Mouse (Mus musculus) G1E (cell line): Measurements from ENCODE around the gene Melk. TPM values are rescaled to one million over a fixed set of nuclear protein-coding genes. Genes with fewer than 3 reads are reported as not detected.

ENCODE experiments used
- ATAC-seq: 2 replicates; pipeline ENCODE4 v1.8.0; 2016; ENCODE audit warnings: mild to moderate bottlenecking; ENCODE audit not compliant: insufficient number of reproducible peaks, poor library complexity, low FRiP score, severe bottlenecking; ENCODE audit errors: extremely low read depth
- DNase-seq: peaks from one replicate; pipeline ENCODE4 v3.0.0; 2012; ENCODE audit warnings: low spot score
- H3K27me3 ChIP-seq: 2 replicates; pipeline ENCODE4 v1.6.1; 2012; ENCODE audit warnings: mild to moderate bottlenecking, low read length, inconsistent platforms; ENCODE audit not compliant: insufficient read depth
- H3K36me3 ChIP-seq: replicated peaks from 2 replicates; pipeline ENCODE3; 2012; ENCODE audit warnings: mild to moderate bottlenecking, inconsistent platforms
- H3K4me1 ChIP-seq: 2 replicates; pipeline ENCODE4 v1.6.1; 2012; ENCODE audit warnings: low read depth, low read length, inconsistent platforms, mixed read lengths; ENCODE audit not compliant: insufficient read depth
- H3K4me3 ChIP-seq: 2 replicates; pipeline ENCODE4 v1.5.1; 2012; ENCODE audit warnings: low read depth, mild to moderate bottlenecking, inconsistent platforms, low read length, moderate library complexity, mixed read lengths
- H3K9me3 ChIP-seq: replicated peaks from 2 replicates; pipeline ENCODE4 v1.6.1; 2012; ENCODE audit warnings: inconsistent platforms
- CTCF ChIP-seq: IDR thresholded peaks from 2 replicates; pipeline ENCODE4 v1.5.1; 2012; ENCODE audit warnings: low read depth, low read length, inconsistent platforms, mixed read lengths
- GATA1 ChIP-seq: IDR thresholded peaks from 2 replicates; pipeline ENCODE4 v1.6.1; 2012; ENCODE audit warnings: borderline replicate concordance, low read length, inconsistent platforms, mixed read lengths
- GATA2 ChIP-seq: IDR thresholded peaks from 2 replicates; pipeline ENCODE4 v1.6.1; 2012; ENCODE audit warnings: low read depth, low read length, inconsistent platforms, borderline replicate concordance
- POLR2AphosphoS5 ChIP-seq: IDR thresholded peaks from 2 replicates; pipeline ENCODE4 v1.6.1; 2012; ENCODE audit warnings: low read depth, low read length, inconsistent platforms; ENCODE audit not compliant: insufficient replicate concordance
- TAL1 ChIP-seq: conservative IDR thresholded peaks from 2 replicates; pipeline ENCODE4 v1.6.1; 2012; ENCODE audit warnings: low read depth, low read length, inconsistent platforms, mixed read lengths
- polyA plus RNA-seq: library from polyadenylated mRNA; stranded (reverse); fragments of >175 nt; gene quantifications from 2 replicates; pipeline ENCODE4 v1.2.3, GENCODE M21; 2012
- total RNA-seq, 2 experiments: library from RNA; stranded (forward) in 1 of 2; stranded (reverse) in 1 of 2; fragments of 200-1000 nt in 1 of 2; fragments of >200 nt in 1 of 2; fragmentation: Nextera tagmentation in 1 of 2; gene quantifications; 2 replicates each; pipeline ENCODE4 v1.2.3; 2014 to 2017

Melk gene
- total and polyA plus RNA-seq, 3 experiments: 1.5 to 28.8 (median 25.9) TPM

- no peaks in the 10 kb centered on the region for H3K4me1 ChIP-seq
- no peak for DNase-seq
- no peaks in the 10 kb centered on the region for H3K36me3 ChIP-seq
- TF ChIP-seq GATA1 (no peak), TAL1 (no peak), CTCF (no peak), POLR2AphosphoS5 (no peak), GATA2 (no peak)
- ATAC-seq: no peak
- H3K9me3 ChIP-seq: no peaks in the 10 kb centered on the region
- no peak overlapping the region for H3K4me3 ChIP-seq
- peaks cover 2% of the 10 kb centered on the region; the same call in 1 of the 2 replicates for H3K27me3 ChIP-seq
Measured at GRCm38 (mm10) chr4:44392231-44393216, 91.8 kb downstream of the Melk start.

GRCm38 (mm10) chr4:44402607-44403006, 101.9 kb downstream of the Melk start:
- 0 out of 2 replicates have a peak, but pooled peaks cover 3% of the 10 kb centered on the region for H3K27me3 ChIP-seq
- no peaks in the 10 kb centered on the region for H3K36me3 ChIP-seq
- no peak for ATAC-seq
- TF ChIP-seq CTCF (peak; percentile 48; the same call in 1 of the 2 replicates), TAL1 (no peak), GATA1 (no peak)
- DNase-seq: no peak
- H3K9me3 ChIP-seq: no peaks in the 10 kb centered on the region
- no peaks in the 10 kb centered on the region for H3K4me1 ChIP-seq
- no peak overlapping the region for H3K4me3 ChIP-seq

DNA sequence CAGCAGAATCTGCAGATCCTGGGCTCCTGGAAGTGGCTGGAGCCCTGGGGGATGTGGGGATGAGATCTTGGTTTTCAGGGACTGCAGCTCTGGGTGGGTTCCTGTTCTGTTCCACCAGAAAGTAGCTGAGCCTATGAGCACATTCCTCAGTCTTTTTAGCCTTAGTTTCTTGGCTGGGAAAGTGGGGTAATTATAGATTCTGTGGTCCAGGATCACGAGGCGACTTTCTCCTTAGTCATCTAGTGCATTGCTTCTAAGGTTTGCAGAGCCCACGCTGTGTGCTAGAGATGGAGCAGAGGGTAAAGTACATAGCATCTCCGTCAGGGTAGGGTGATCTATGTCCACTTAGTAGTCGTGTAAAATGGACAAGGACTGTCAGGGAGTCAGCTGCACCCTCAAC, 103.8 kb downstream of the Melk start:
- H3K9me3 ChIP-seq: no peaks in the 10 kb centered on the region
- peaks cover 3% of the 10 kb centered on the region; the same call in 1 of the 2 replicates for H3K27me3 ChIP-seq
- ATAC-seq: no peak
- DNase-seq: no peak
- no peak for TF ChIP-seq GATA1
- TF ChIP-seq POLR2AphosphoS5: no peak
- TF ChIP-seq CTCF: no peak
- TF ChIP-seq GATA2: no peak
- TF ChIP-seq TAL1: no peak
- no peaks in the 10 kb centered on the region for H3K36me3 ChIP-seq
- H3K4me3 ChIP-seq: no peak overlapping the region
- H3K4me1 ChIP-seq: no peaks in the 10 kb centered on the region

Other genes with a start within 250 kb of the Melk start
- gene Gne, start 216.7 kb upstream of the Melk start, total RNA-seq (2014; fragmentation: Nextera tagmentation): 41.5 and 42.6 TPM in 2 replicates
- 17.9 and 18.1 TPM in 2 replicates for gene Gne, start 216.7 kb upstream of the Melk start, total RNA-seq (2017)
- 35.3 and 40.9 TPM in 2 replicates for gene Gne, start 216.7 kb upstream of the Melk start, polyA plus RNA-seq
- gene Rnf38, start 67.1 kb upstream of the Melk start, total RNA-seq (2014; fragmentation: Nextera tagmentation): 95.1 and 103 TPM in 2 replicates
- 20.8 and 22.9 TPM in 2 replicates for gene Rnf38, start 67.1 kb upstream of the Melk start, total RNA-seq (2017)
- 20.0 and 20.6 TPM in 2 replicates for gene Rnf38, start 67.1 kb upstream of the Melk start, polyA plus RNA-seq